Mouse (Mus musculus) bone marrow, adult 2 months (tissue): Measurements from ENCODE around the gene Ric8b. TPM values are rescaled to one million over a fixed set of nuclear protein-coding genes. Genes with fewer than 3 reads are reported as not detected.

ENCODE experiments used
- H3K27ac ChIP-seq: fragments of 200-500 bp; 2 replicates; pipeline ENCODE4 v1.5.1; 2012; ENCODE audit warnings: low read depth, mild to moderate bottlenecking, control low read depth, inconsistent platforms, low read length; ENCODE audit not compliant: control insufficient read depth, poor library complexity, insufficient read depth
- H3K4me1 ChIP-seq: fragments of 200-500 bp; 2 replicates; pipeline ENCODE4 v1.6.1; 2011; ENCODE audit warnings: low read length; ENCODE audit not compliant: control insufficient read depth, insufficient read depth
- H3K4me3 ChIP-seq: fragments of 200-500 bp; replicated peaks from 2 replicates; pipeline ENCODE3; 2011; ENCODE audit warnings: mild to moderate bottlenecking, low read depth, low read length, control low read depth; ENCODE audit not compliant: control insufficient read depth
- CTCF ChIP-seq: fragments of 200-500 bp; IDR thresholded peaks from 2 replicates; pipeline ENCODE4 v1.5.1; 2011; ENCODE audit warnings: low read length, control low read depth; ENCODE audit not compliant: control insufficient read depth, insufficient read depth
- POLR2A ChIP-seq: fragments of 200-500 bp; IDR thresholded peaks from 2 replicates; pipeline ENCODE4 v1.6.1; 2011; ENCODE audit warnings: low read depth, mild to moderate bottlenecking, control low read depth, low read length, borderline replicate concordance; ENCODE audit not compliant: control insufficient read depth
- WGBS: fragments of 180-500 bp; shearing (Covaris S2); methylation state at CpG from one replicate; pipeline ENCODE4 v1.1.7; 2018; 5-methylcytosine and 5-hydroxymethylcytosine counted together
- polyA plus RNA-seq: library from polyadenylated mRNA; stranded (reverse); fragments of >200 nt; gene quantifications from 2 replicates; pipeline ENCODE4 v1.2.4, GENCODE M21; 2011; ENCODE audit warnings: low replicate concordance; ENCODE audit not compliant: missing spikeins, insufficient read depth, insufficient read length

Ric8b gene
- polyA plus RNA-seq, 1 experiment = 9.4 TPM

- WGBS = 85% methylated on average over 6 of the region's 6 CpGs
- no peak overlapping the region for H3K27ac ChIP-seq
- TF ChIP-seq POLR2A = no peak
- no peak for TF ChIP-seq CTCF
- no peaks in the 10 kb centered on the region; the same call in 1 of the 2 replicates for H3K4me1 ChIP-seq
- no peak overlapping the region for H3K4me3 ChIP-seq
Observed at GRCm38 (mm10) chr10:84915476-84915875, 1.9 kb upstream of the Ric8b start.

GRCm38 (mm10) chr10:84917731-84918095 lies 297 bp downstream of the Ric8b start:
- WGBS = under 1% methylated on average over 27 of the region's 27 CpGs
- peak overlapping the region; percentile 82 for H3K27ac ChIP-seq

GRCm38 (mm10) chr10:84926336-84926735 lies 8.9 kb downstream of the Ric8b start:
- WGBS = 85% methylated on average over 7 of the region's 7 CpGs
- TF ChIP-seq CTCF (no peak), POLR2A (no peak)
- no peak overlapping the region for H3K27ac ChIP-seq
- no peaks in the 10 kb centered on the region for H3K4me1 ChIP-seq
- H3K4me3 ChIP-seq = no peak overlapping the region

More at GRCm38 (mm10) chr10:84917731-84918095, 297 bp downstream of the Ric8b start:
- TF ChIP-seq CTCF = no peak
- TF ChIP-seq POLR2A = no peak
- Histone ChIP-seq H3K4me3 (peak overlapping the region; percentile 73), H3K4me1 (no peaks in the 10 kb centered on the region; the same call in 1 of the 2 replicates)

GRCm38 (mm10) chr10:84926885-84927284 lies 9.5 kb downstream of the Ric8b start:
- H3K4me1 ChIP-seq = no peaks in the 10 kb centered on the region
- TF ChIP-seq CTCF = no peak
- no peak for TF ChIP-seq POLR2A
- no peak overlapping the region for H3K4me3 ChIP-seq
- no peak overlapping the region for H3K27ac ChIP-seq
- WGBS = 84% methylated on average over 4 of the region's 4 CpGs

GRCm38 (mm10) chr10:84928465-84928864 lies 11.0 kb downstream of the Ric8b start:
- 81% methylated on average over 4 of the region's 4 CpGs for WGBS
- Histone ChIP-seq H3K4me1 (no peaks in the 10 kb centered on the region), H3K4me3 (no peak overlapping the region), H3K27ac (no peak overlapping the region)
- TF ChIP-seq POLR2A (no peak), CTCF (no peak)

GRCm38 (mm10) chr10:84935553-84936209 lies 18.3 kb downstream of the Ric8b start:
- H3K4me1 ChIP-seq = peaks cover 3% of the 10 kb centered on the region; the same call in 1 of the 2 replicates
- WGBS = 52% methylated on average over 7 of the region's 7 CpGs

GRCm38 (mm10) chr10:84936832-84937515 lies 19.6 kb downstream of the Ric8b start:
- peaks cover 3% of the 10 kb centered on the region; the same call in 1 of the 2 replicates for H3K4me1 ChIP-seq
- no peak for TF ChIP-seq CTCF
- TF ChIP-seq POLR2A = no peak
- H3K4me3 ChIP-seq = no peak overlapping the region
- WGBS = 72% methylated on average over 4 of the region's 4 CpGs
- no peak overlapping the region for H3K27ac ChIP-seq

More at GRCm38 (mm10) chr10:84935553-84936209, 18.3 kb downstream of the Ric8b start:
- H3K4me3 ChIP-seq = peak overlapping the region; percentile 11
- TF ChIP-seq POLR2A (no peak), CTCF (no peak)
- peak overlapping the region; percentile 56 for H3K27ac ChIP-seq

GRCm38 (mm10) chr10:84938094-84938820 lies 20.8 kb downstream of the Ric8b start:
- Histone ChIP-seq H3K4me3 (no peak overlapping the region), H3K27ac (no peak overlapping the region), H3K4me1 (peaks cover 3% of the 10 kb centered on the region; the same call in 1 of the 2 replicates)
- WGBS = 79% methylated on average over 14 of the region's 14 CpGs
- TF ChIP-seq CTCF (no peak), POLR2A (no peak)
